Mouse (Mus musculus): ENCODE measurements around the gene Fmnl2.
A peak's percentile ranks its signal among the peaks of the same experiment; 100 is the strongest.

Fmnl2 gene

GRCm38 (mm10) chr2:52986354-52986753 lies 128.7 kb downstream of the Fmnl2 start:
- no peak for DNase-seq (ENCODE audit: low read depth)

- DNase-seq (ENCODE audit: low read depth) = no peak
Measured at GRCm38 (mm10) chr2:52987035-52987434, 129.4 kb downstream of the Fmnl2 start.

GRCm38 (mm10) chr2:52987637-52988295 lies 130.1 kb downstream of the Fmnl2 start:
- no peak for DNase-seq (ENCODE audit: low read depth)

- DNase-seq (ENCODE audit: low read depth) = no peak
Measured at GRCm38 (mm10) chr2:52989316-52989715, 131.7 kb downstream of the Fmnl2 start.

GRCm38 (mm10) chr2:52990874-52991687 lies 133.4 kb downstream of the Fmnl2 start:
- DNase-seq (ENCODE audit: low read depth) = no peak

- no peak for DNase-seq (ENCODE audit: low read depth)
Measured at GRCm38 (mm10) chr2:52991688-52992194, 134.1 kb downstream of the Fmnl2 start.

- no peak for DNase-seq (ENCODE audit: low read depth)
Measured at GRCm38 (mm10) chr2:52993241-52993640, 135.6 kb downstream of the Fmnl2 start.

GRCm38 (mm10) chr2:52994526-52994925 lies 136.9 kb downstream of the Fmnl2 start:
- DNase-seq (ENCODE audit: low read depth) = no peak

GRCm38 (mm10) chr2:52997955-52998750 lies 140.5 kb downstream of the Fmnl2 start:
- DNase-seq (ENCODE audit: low read depth) = no peak

- DNase-seq (ENCODE audit: low read depth) = no peak
Measured at GRCm38 (mm10) chr2:52999524-52999969, 141.9 kb downstream of the Fmnl2 start.

GRCm38 (mm10) chr2:53000446-53000845 lies 142.8 kb downstream of the Fmnl2 start:
- DNase-seq (ENCODE audit: low read depth) = no peak

GRCm38 (mm10) chr2:53006161-53006560 lies 148.5 kb downstream of the Fmnl2 start:
- no peak for DNase-seq (ENCODE audit: low read depth)

GRCm38 (mm10) chr2:53007142-53007541 lies 149.5 kb downstream of the Fmnl2 start:
- no peak for DNase-seq (ENCODE audit: low read depth)

- DNase-seq (ENCODE audit: low read depth) = no peak
Measured at GRCm38 (mm10) chr2:53013051-53013450, 155.4 kb downstream of the Fmnl2 start.

- no peak for DNase-seq (ENCODE audit: low read depth)
Measured at GRCm38 (mm10) chr2:53014451-53014850, 156.8 kb downstream of the Fmnl2 start.

- DNase-seq (ENCODE audit: low read depth) = no peak
Measured at GRCm38 (mm10) chr2:53022982-53023381, 165.3 kb downstream of the Fmnl2 start.

- no peak for DNase-seq (ENCODE audit: low read depth)
Measured at GRCm38 (mm10) chr2:53026056-53026769, 168.6 kb downstream of the Fmnl2 start.

- no peak for DNase-seq (ENCODE audit: low read depth)
Measured at GRCm38 (mm10) chr2:53028868-53029267, 171.2 kb downstream of the Fmnl2 start.

GRCm38 (mm10) chr2:53029716-53030431 lies 172.2 kb downstream of the Fmnl2 start:
- DNase-seq (ENCODE audit: low read depth) = peak; percentile 70

GRCm38 (mm10) chr2:53030432-53030826 lies 172.8 kb downstream of the Fmnl2 start:
- no peak for DNase-seq (ENCODE audit: low read depth)

- DNase-seq (ENCODE audit: low read depth) = no peak
Measured at GRCm38 (mm10) chr2:53038253-53038652, 180.6 kb downstream of the Fmnl2 start.
